Mouse (Mus musculus): ENCODE measurements around the gene Epop. TPM values are rescaled to one million over a fixed set of nuclear protein-coding genes. Genes with fewer than 3 reads are reported as not detected.
"Not testable (repeated sequence)": the region's sequence is repeated elsewhere in the genome, so short reads cannot be mapped to it uniquely, and the experiment has no call there.

Gene Epop
- polyA plus RNA-seq, 1 experiment = 15.9 TPM

DNA sequence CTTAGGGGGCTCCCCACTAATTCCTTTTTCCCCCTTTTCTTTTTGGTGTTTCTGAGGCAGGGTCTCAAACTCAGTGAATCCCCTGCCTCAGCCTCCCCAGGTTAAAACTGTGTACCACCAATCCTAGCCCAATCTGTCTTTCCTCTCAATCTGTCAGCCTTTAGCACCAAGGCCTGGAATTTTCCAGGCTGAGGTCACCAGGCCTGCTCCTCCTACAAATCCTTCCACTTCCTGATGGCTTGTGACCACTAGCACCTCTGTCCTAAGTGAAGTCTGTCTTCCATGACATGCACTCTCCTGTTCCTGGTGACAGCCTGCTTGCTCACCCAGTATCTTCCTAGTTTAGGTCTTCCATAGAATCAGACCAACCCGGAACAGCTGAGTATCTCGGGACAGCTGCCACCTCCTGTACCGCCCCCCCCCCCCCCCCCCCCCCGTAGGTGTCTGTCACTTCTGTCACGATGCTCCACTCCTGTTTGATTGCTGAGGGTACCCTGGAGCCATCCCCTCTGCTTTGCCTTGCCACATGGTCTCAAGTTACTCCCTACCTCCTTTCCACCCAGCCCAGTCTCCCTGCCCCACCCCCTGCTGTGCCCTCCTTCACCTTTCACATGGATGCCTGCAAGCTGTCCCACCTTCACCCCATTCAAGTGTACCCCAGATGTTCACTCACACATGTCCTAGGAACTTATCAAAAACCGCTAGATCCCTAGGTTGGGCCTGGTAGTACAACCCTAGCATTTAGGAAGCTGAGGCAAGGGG, 27.9 kb upstream of the Epop start:
- Histone ChIP-seq H3K36me3 (ENCODE audit: control insufficient read depth, insufficient read depth) (peaks cover 4% of the 10 kb centered on the region), H3K79me3 (ENCODE audit: low read depth) (peaks cover 7% of the 10 kb centered on the region), H3ac (ENCODE audit: control insufficient read depth, insufficient read length, low read depth) (no peak overlapping the region)

GRCm38 (mm10) chr11:97656269-97656971, 26.9 kb upstream of the Epop start:
- Histone ChIP-seq H3ac (ENCODE audit: control insufficient read depth, insufficient read length, low read depth) (no peak overlapping the region), H3K79me3 (ENCODE audit: low read depth) (peaks cover 7% of the 10 kb centered on the region), H3K4me3 (ENCODE audit: insufficient read depth, poor library complexity, severe bottlenecking) (no peak overlapping the region), H3K79me2 (ENCODE audit: control insufficient read depth, insufficient read depth) (peaks cover 27% of the 10 kb centered on the region), H3K27me3 (ENCODE audit: control insufficient read depth, insufficient read depth, insufficient read length) (no peaks in the 10 kb centered on the region), H3K36me3 (ENCODE audit: control insufficient read depth, insufficient read depth) (peaks cover 4% of the 10 kb centered on the region)
- TF ChIP-seq CTCF (IDR thresholded peaks at IDR 0.05; ENCODE audit: control insufficient read depth, insufficient read depth, insufficient read length) (no peak), MYOD1 (IDR thresholded peaks at IDR 0.05; ENCODE audit: control insufficient read depth, insufficient read length, low read depth) (no peak), FOSL1 (IDR thresholded peaks at IDR 0.05; ENCODE audit: insufficient read depth, low read length, poor library complexity, severe bottlenecking) (no peak), MAX (IDR thresholded peaks at IDR 0.05) (no peak), CEBPB (IDR thresholded peaks at IDR 0.05; ENCODE audit: low read depth) (no peak), USF1 (IDR thresholded peaks at IDR 0.05; ENCODE audit: low read depth) (no peak), MYOG (IDR thresholded peaks at IDR 0.05; ENCODE audit: control insufficient read depth, extremely low read depth, insufficient read length) (no peak)

More for the DNA sequence above, 27.9 kb upstream of the Epop start:
- no peaks in the 10 kb centered on the region for H3K27me3 ChIP-seq (ENCODE audit: control insufficient read depth, insufficient read depth, insufficient read length)
- H3K4me3 ChIP-seq (ENCODE audit: insufficient read depth, poor library complexity, severe bottlenecking) = no peak overlapping the region
- TF ChIP-seq MAX (IDR thresholded peaks at IDR 0.05) (no peak), MYOG (IDR thresholded peaks at IDR 0.05; ENCODE audit: control insufficient read depth, extremely low read depth, insufficient read length) (no peak)
- H3K79me2 ChIP-seq (ENCODE audit: control insufficient read depth, insufficient read depth) = peaks cover 27% of the 10 kb centered on the region

DNA sequence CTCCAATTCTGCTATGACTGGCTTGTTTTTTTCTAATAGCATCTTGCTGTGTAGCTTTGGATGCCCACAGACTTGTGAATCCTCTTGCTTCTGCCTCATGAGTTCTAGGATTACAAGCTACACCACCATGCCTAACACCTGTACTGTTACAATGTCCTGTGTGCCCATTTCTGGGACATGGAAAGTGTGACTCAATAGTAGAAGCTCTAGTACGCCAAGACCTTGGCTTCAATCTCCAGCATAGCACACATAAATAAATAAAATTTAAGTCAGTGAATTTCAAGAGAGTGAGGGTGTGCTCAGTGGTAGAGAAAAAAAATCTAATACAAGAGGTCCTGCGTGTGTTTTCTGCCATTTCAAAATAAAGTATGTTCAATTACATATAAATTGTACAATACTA, 24.7 kb upstream of the Epop start:
- TF ChIP-seq CTCF (IDR thresholded peaks at IDR 0.05; ENCODE audit: control insufficient read depth, insufficient read depth, insufficient read length) (no peak), MYOG (IDR thresholded peaks at IDR 0.05; ENCODE audit: control insufficient read depth, extremely low read depth, insufficient read length) (no peak), FOSL1 (IDR thresholded peaks at IDR 0.05; ENCODE audit: insufficient read depth, low read length, poor library complexity, severe bottlenecking) (no peak)
- H3K79me2 ChIP-seq (ENCODE audit: control insufficient read depth, insufficient read depth) = peaks cover 19% of the 10 kb centered on the region
- peaks cover 4% of the 10 kb centered on the region for H3K36me3 ChIP-seq (ENCODE audit: control insufficient read depth, insufficient read depth)
- H3K4me3 ChIP-seq (ENCODE audit: insufficient read depth, poor library complexity, severe bottlenecking) = no peak overlapping the region
- H3K79me3 ChIP-seq (ENCODE audit: low read depth) = peaks cover 4% of the 10 kb centered on the region
- H3ac ChIP-seq (ENCODE audit: control insufficient read depth, insufficient read length, low read depth) = no peak overlapping the region
- no peaks in the 10 kb centered on the region for H3K27me3 ChIP-seq (ENCODE audit: control insufficient read depth, insufficient read depth, insufficient read length)

- not testable (repeated sequence) for H3K79me3 ChIP-seq (ENCODE audit: low read depth); H3K36me3 ChIP-seq (ENCODE audit: control insufficient read depth, insufficient read depth); H3K4me3 ChIP-seq (ENCODE audit: insufficient read depth, poor library complexity, severe bottlenecking); H3K27me3 ChIP-seq (ENCODE audit: control insufficient read depth, insufficient read depth, insufficient read length); H3ac ChIP-seq (ENCODE audit: control insufficient read depth, insufficient read length, low read depth)
- H3K79me2 ChIP-seq (ENCODE audit: control insufficient read depth, insufficient read depth) = peaks cover 10% of the 10 kb centered on the region
These were observed 23.9 kb upstream of the Epop start for GRCm38 (mm10) chr11:97653376-97653775.

DNA sequence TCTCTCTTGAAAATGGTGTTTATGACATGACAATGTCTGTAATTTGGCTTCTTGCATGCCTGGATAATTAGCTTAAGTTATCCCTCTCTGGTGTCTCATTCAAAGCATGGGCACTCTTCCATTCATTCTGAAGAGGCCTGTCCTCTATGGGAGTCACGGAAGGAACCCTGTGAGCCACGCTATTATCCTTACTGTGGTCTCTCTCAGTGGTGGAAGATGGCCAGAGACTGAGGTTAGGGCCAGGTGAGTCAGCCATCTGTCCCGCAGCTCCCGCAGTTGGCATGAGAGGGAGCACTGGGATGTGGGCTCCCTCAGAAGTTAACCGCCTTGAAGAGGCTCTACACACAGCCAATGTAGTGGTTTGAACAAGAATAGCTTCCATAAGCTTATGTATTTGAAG, 20.8 kb upstream of the Epop start:
- H3K4me3 ChIP-seq (ENCODE audit: insufficient read depth, poor library complexity, severe bottlenecking) = no peak overlapping the region
- H3K36me3 ChIP-seq (ENCODE audit: control insufficient read depth, insufficient read depth) = no peaks in the 10 kb centered on the region
- H3K79me2 ChIP-seq (ENCODE audit: control insufficient read depth, insufficient read depth) = no peaks in the 10 kb centered on the region
- TF ChIP-seq FOSL1 (IDR thresholded peaks at IDR 0.05; ENCODE audit: insufficient read depth, low read length, poor library complexity, severe bottlenecking) = no peak
- no peak for TF ChIP-seq MAX (IDR thresholded peaks at IDR 0.05)
- no peak for TF ChIP-seq MYOG (IDR thresholded peaks at IDR 0.05; ENCODE audit: control insufficient read depth, extremely low read depth, insufficient read length)
- no peak for TF ChIP-seq CEBPB (IDR thresholded peaks at IDR 0.05; ENCODE audit: low read depth)
- TF ChIP-seq MYOD1 (IDR thresholded peaks at IDR 0.05; ENCODE audit: control insufficient read depth, insufficient read length, low read depth) = no peak
- no peak for TF ChIP-seq USF1 (IDR thresholded peaks at IDR 0.05; ENCODE audit: low read depth)
- no peak for TF ChIP-seq CTCF (IDR thresholded peaks at IDR 0.05; ENCODE audit: control insufficient read depth, insufficient read depth, insufficient read length)
- H3ac ChIP-seq (ENCODE audit: control insufficient read depth, insufficient read length, low read depth) = no peak overlapping the region
- H3K27me3 ChIP-seq (ENCODE audit: control insufficient read depth, insufficient read depth, insufficient read length) = no peaks in the 10 kb centered on the region
- H3K79me3 ChIP-seq (ENCODE audit: low read depth) = no peaks in the 10 kb centered on the region

- H3K4me3 ChIP-seq (ENCODE audit: insufficient read depth, poor library complexity, severe bottlenecking); H3ac ChIP-seq (ENCODE audit: control insufficient read depth, insufficient read length, low read depth); H3K36me3 ChIP-seq (ENCODE audit: control insufficient read depth, insufficient read depth); H3K79me2 ChIP-seq (ENCODE audit: control insufficient read depth, insufficient read depth); H3K79me3 ChIP-seq (ENCODE audit: low read depth); H3K27me3 ChIP-seq (ENCODE audit: control insufficient read depth, insufficient read depth, insufficient read length): not testable (repeated sequence)
These were observed 19.0 kb upstream of the Epop start for GRCm38 (mm10) chr11:97648541-97648940.

All from C2C12 (cell line).